Mouse (Mus musculus) cerebellum, adult 2 months (tissue): ENCODE results near the gene Ly6f.
"Not testable (repeated sequence)": the region's sequence is repeated elsewhere in the genome, so short reads cannot be mapped to it uniquely, and the experiment has no call there.

Experiments
- CTCF ChIP-seq: fragments of 200-500 bp; IDR thresholded peaks from 2 replicates; pipeline ENCODE4 v1.5.1; 2011; ENCODE audit warnings: low read depth, mild to moderate bottlenecking, control low read depth, low read length, moderate library complexity, borderline replicate concordance; ENCODE audit not compliant: insufficient read depth
- POLR2A ChIP-seq: fragments of 200-500 bp; IDR thresholded peaks from 2 replicates; pipeline ENCODE4 v1.6.1; 2011; ENCODE audit warnings: low read length, control low read depth, borderline replicate concordance; ENCODE audit not compliant: insufficient read depth

GRCm38 (mm10) chr15:75281991-75282390 is 13.8 kb downstream of the Ly6f start:
- TF ChIP-seq CTCF, POLR2A: not testable (repeated sequence)
